Mouse (Mus musculus) heart, postnatal 0 days (tissue): ENCODE measurements around the gene Fam83f.

Experiments used
- CTCF ChIP-seq: IDR thresholded peaks from 2 replicates; pipeline ENCODE4 v1.5.1; 2016; ENCODE audit warnings: antibody characterized with exemption, control low read depth, low read depth
- EP300 ChIP-seq: IDR thresholded peaks from 2 replicates; pipeline ENCODE4 v1.6.1; 2016; ENCODE audit warnings: antibody characterized with exemption, low read depth

GRCm38 (mm10) chr15:80685603-80685895 is 13.9 kb downstream of the Fam83f start:
- TF ChIP-seq EP300 (no peak), CTCF (no peak)
